In the genomic region with DNA sequence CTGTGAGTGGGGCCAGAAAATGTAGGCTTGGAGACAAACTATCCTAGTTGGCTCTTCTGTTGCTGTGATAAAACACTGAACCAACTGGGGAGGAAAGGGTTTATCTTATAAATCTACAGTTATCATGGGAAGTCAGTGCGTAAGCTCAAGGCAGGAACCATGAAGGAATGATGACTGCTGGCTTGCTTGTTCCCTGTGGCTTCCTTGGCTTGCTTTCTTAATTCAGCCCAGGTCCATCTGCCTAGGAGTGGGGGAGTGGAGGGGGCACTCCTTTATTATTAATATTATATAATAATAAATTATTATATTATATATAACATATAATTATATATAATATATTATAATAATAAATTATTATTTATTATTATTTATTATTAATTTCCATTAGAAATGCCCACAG, we compare ENCODE assay signal across 17 mouse cellular contexts.
"Had no signal": no experiment of that assay in that cellular context is flagged by ENCODE, and none has a peak within 500 bp of the region (broad histone marks: within the 10 kb centered on the region; RNA-seq: fewer than 3 reads in every experiment).

No protein-coding gene starts in this region.

- DNase-seq: left cerebral cortex, postnatal 4 days; liver; liver, embryonic 13.5 days; liver, postnatal 0 days; lung, adult 18-20 months; lung, adult 2 months; lung, embryonic 14.5 days; lung, postnatal 10 days; lung, postnatal 14 days; lung, postnatal 36 days; lung, postnatal 4 days; midbrain, embryonic 14.5 days had no signal

- ATAC-seq: liver, embryonic 12.5 days; liver, postnatal 0 days; lung, postnatal 0 days; midbrain, embryonic 13.5 days; midbrain, embryonic 15.5 days; midbrain, embryonic 16.5 days had no signal
